Mouse (Mus musculus) layer of hippocampus, adult 2 months (tissue): ENCODE results near the gene Olfr610. TPM values are rescaled to one million over a fixed set of nuclear protein-coding genes. Genes with fewer than 3 reads are reported as not detected.
"Not testable (repeated sequence)": the region's sequence is repeated elsewhere in the genome, so short reads cannot be mapped to it uniquely, and the experiment has no call there.

Experiments used
- DNase-seq, 2 experiments: peaks; one replicate each; pipeline ENCODE4 v3.0.0; 2022; ENCODE audit warnings: low spot score in 2 of 2
- H3K27ac ChIP-seq: fragments of 200-600 bp; 2 replicates; pipeline ENCODE4 v1.8.1; 2022
- H3K4me3 ChIP-seq: fragments of 200-600 bp; 2 replicates; pipeline ENCODE4 v1.8.1; 2022; ENCODE audit warnings: mild to moderate bottlenecking
- CTCF ChIP-seq: fragments of 200-600 bp; conservative IDR thresholded peaks from 2 replicates; pipeline ENCODE4 v1.8.1; 2022; ENCODE audit warnings: antibody characterized with exemption, mild to moderate bottlenecking, moderate library complexity
- long read RNA-seq, 2 experiments: library from polyadenylated mRNA; stranded (forward); transcript quantifications; one replicate each; pipeline ENCODE4 v2.0.0; 2021; ENCODE audit warnings: borderline mapping rate in 2 of 2
- total RNA-seq, 2 experiments: library from RNA; stranded (reverse); gene quantifications; 2 replicates each; pipeline ENCODE4 v1.2.3; 2021

Gene Olfr610
- total RNA-seq = not detected
- long read RNA-seq, experiment 1 = 0 reads
- long read RNA-seq, experiment 2 = 0 reads

- no peak for TF ChIP-seq CTCF
- no peak for DNase-seq
Measured at GRCm38 (mm10) chr7:103512022-103512421, at the start of gene Olfr610. Gene Olfr610, minus strand, starts transcription at chr7:103512122.

GRCm38 (mm10) chr7:103555779-103556178 lies 43.9 kb upstream of the Olfr610 start, which contains the start of gene Olfr615:
Gene Olfr615, plus strand, starts transcription at chr7:103556079.
- H3K4me3 ChIP-seq = no peak within 1 kb of the TSS
- no peak for DNase-seq
- no peak within 1 kb of the TSS for H3K27ac ChIP-seq
- no peak for TF ChIP-seq CTCF

More at GRCm38 (mm10) chr7:103512022-103512421, at the start of gene Olfr610:
- Histone ChIP-seq H3K27ac (no peak within 1 kb of the TSS), H3K4me3 (no peak within 1 kb of the TSS)

GRCm38 (mm10) chr7:103547774-103548173 lies 35.9 kb upstream of the Olfr610 start, which contains the start of gene Olfr613:
Gene Olfr613, plus strand, starts transcription at chr7:103548074.
- H3K4me3 ChIP-seq = no peak within 1 kb of the TSS
- H3K27ac ChIP-seq = no peak within 1 kb of the TSS
- DNase-seq = no peak
- no peak for TF ChIP-seq CTCF

GRCm38 (mm10) chr7:103542617-103543016 lies 30.7 kb upstream of the Olfr610 start, which contains the start of gene Olfr612:
Gene Olfr612, minus strand, starts transcription at chr7:103542717.
- DNase-seq, H3K27ac ChIP-seq, H3K4me3 ChIP-seq: not testable (repeated sequence)

GRCm38 (mm10) chr7:103520746-103521145 lies 8.8 kb upstream of the Olfr610 start, which contains the start of gene Olfr611:
Gene Olfr611, minus strand, starts transcription at chr7:103520846.
- DNase-seq, H3K4me3 ChIP-seq: not testable (repeated sequence)

GRCm38 (mm10) chr7:103497962-103498361 lies 14.0 kb downstream of the Olfr610 start, which contains the start of gene Olfr609:
Gene Olfr609, minus strand, starts transcription at chr7:103498062.
- H3K27ac ChIP-seq = no peak within 1 kb of the TSS
- TF ChIP-seq CTCF = no peak
- no peak within 1 kb of the TSS for H3K4me3 ChIP-seq
- no peak for DNase-seq

More at GRCm38 (mm10) chr7:103520746-103521145, 8.8 kb upstream of the Olfr610 start, which contains the start of gene Olfr611:
- H3K27ac ChIP-seq = not testable (repeated sequence)

- H3K4me3 ChIP-seq, DNase-seq, H3K27ac ChIP-seq: not testable (repeated sequence)
Measured at GRCm38 (mm10) chr7:103477106-103477505, 34.8 kb downstream of the Olfr610 start.

GRCm38 (mm10) chr7:103469577-103469976 lies 42.3 kb downstream of the Olfr610 start, which contains the start of gene Olfr608:
Gene Olfr608, plus strand, starts transcription at chr7:103469877.
- DNase-seq = no peak
- no peak within 1 kb of the TSS for H3K27ac ChIP-seq
- H3K4me3 ChIP-seq = no peak within 1 kb of the TSS
- no peak for TF ChIP-seq CTCF

- TF ChIP-seq CTCF = no peak
- no peak overlapping the region for H3K27ac ChIP-seq
- no peak overlapping the region for H3K4me3 ChIP-seq
- no peak for DNase-seq
Measured at GRCm38 (mm10) chr7:103460590-103460989, 51.3 kb downstream of the Olfr610 start.

Other genes starting within 250 kb of the Olfr610 start
- gene Olfr596, start 206.5 kb downstream of the Olfr610 start, total RNA-seq = not detected
- not detected for gene Olfr597, start 195.8 kb downstream of the Olfr610 start, total RNA-seq
- gene Olfr598, start 188.6 kb downstream of the Olfr610 start, total RNA-seq = not detected
- not detected for gene Olfr599, start 176.2 kb downstream of the Olfr610 start, total RNA-seq
- not detected for gene Olfr600, start 162.5 kb downstream of the Olfr610 start, total RNA-seq
- not detected for gene Olfr601, start 149.5 kb downstream of the Olfr610 start, total RNA-seq
- not detected for gene Olfr603, start 125.9 kb downstream of the Olfr610 start, total RNA-seq
- not detected for gene Usp17lc, start 97.0 kb downstream of the Olfr610 start, total RNA-seq
- not detected for gene Olfr605, start 66.7 kb downstream of the Olfr610 start, total RNA-seq
- not detected for gene Olfr606, start 63.1 kb downstream of the Olfr610 start, total RNA-seq
- not detected for gene Olfr607, start 48.0 kb downstream of the Olfr610 start, total RNA-seq
- gene Olfr608, start 42.2 kb downstream of the Olfr610 start, total RNA-seq = not detected
- not detected for gene Olfr609, start 14.1 kb downstream of the Olfr610 start, total RNA-seq
- gene Olfr611, start 8.7 kb upstream of the Olfr610 start, total RNA-seq = not detected
- not detected for gene Olfr612, start 30.6 kb upstream of the Olfr610 start, total RNA-seq
- not detected for gene Olfr613, start 36.0 kb upstream of the Olfr610 start, total RNA-seq
- not detected for gene Olfr615, start 44.0 kb upstream of the Olfr610 start, total RNA-seq
- gene Olfr616, start 57.0 kb upstream of the Olfr610 start, total RNA-seq = not detected
- gene Olfr617, start 60.9 kb upstream of the Olfr610 start, total RNA-seq = not detected
- gene Olfr618, start 78.0 kb upstream of the Olfr610 start, total RNA-seq = not detected
- not detected for gene Olfr619, start 88.5 kb upstream of the Olfr610 start, total RNA-seq
- gene Olfr620, start 100.4 kb upstream of the Olfr610 start, total RNA-seq = not detected
- not detected for gene Olfr622, start 130.6 kb upstream of the Olfr610 start, total RNA-seq
- not detected for gene Olfr623, start 151.6 kb upstream of the Olfr610 start, total RNA-seq
- under 1 TPM in 1 of 2 experiments, not detected in 1; 0.08 TPM for gene Olfr624, start 159.1 kb upstream of the Olfr610 start, total RNA-seq
- not detected for gene Olfr625-ps1, start 170.6 kb upstream of the Olfr610 start, total RNA-seq
- not detected for gene Olfr243, start 202.5 kb upstream of the Olfr610 start, total RNA-seq
- not detected for gene Olfr628, start 218.3 kb upstream of the Olfr610 start, total RNA-seq
- gene Olfr629, start 232.8 kb upstream of the Olfr610 start, total RNA-seq = not detected
- gene Olfr630, start 245.2 kb upstream of the Olfr610 start, total RNA-seq = not detected